In genomic region chr16:96039538-96039937, GRCm38 (mm10) we compare ENCODE assay signal across 32 mouse cellular contexts. TPM values are rescaled to one million over a fixed set of nuclear protein-coding genes. Genes with fewer than 3 reads are reported as not detected.
DNase-seq lines count a peak whose midpoint lies in the region; ATAC-seq and TF ChIP-seq lines count a peak whose summit lies in the region.
"Had no signal": no experiment of that assay in that cellular context is flagged by ENCODE, and none has a peak within 500 bp of the region (broad histone marks: within the 10 kb centered on the region; RNA-seq: fewer than 3 reads in every experiment).

No protein-coding gene starts in this region.

- no peak overlapping the region for H3K9ac ChIP-seq in forebrain, embryonic 13.5 days
- H3K9ac ChIP-seq in forebrain, embryonic 12.5 days, result no peak overlapping the region
- no peak overlapping the region for H3K9ac ChIP-seq in midbrain, postnatal 0 days (replicated peaks; ENCODE audit: low read length, poor library complexity, severe bottlenecking)
- H3K9ac ChIP-seq in midbrain, embryonic 15.5 days, result no peak overlapping the region
- H3K9ac ChIP-seq in forebrain, postnatal 0 days, result no peak overlapping the region
- H3K9ac ChIP-seq: embryonic facial prominence, embryonic 12.5 days; heart, embryonic 13.5 days; hindbrain, embryonic 15.5 days; kidney, embryonic 15.5 days; limb, embryonic 15.5 days; liver, embryonic 14.5 days had no signal

- peak overlapping the region; percentile 6; the same call in 1 of the 2 replicates for H3K27ac ChIP-seq in forebrain, embryonic 13.5 days
- no peak overlapping the region for H3K27ac ChIP-seq in forebrain, embryonic 12.5 days
- H3K27ac ChIP-seq in midbrain, postnatal 0 days (ENCODE audit: low read depth, low read length), result no peak overlapping the region
- H3K27ac ChIP-seq in midbrain, embryonic 15.5 days, result no peak overlapping the region
- peak overlapping the region; percentile 15; the same call in 1 of the 2 replicates for H3K27ac ChIP-seq in forebrain, postnatal 0 days (ENCODE audit: low read depth, low read length)
- H3K27ac ChIP-seq: embryonic facial prominence, embryonic 12.5 days; heart, embryonic 13.5 days; hindbrain, embryonic 15.5 days; kidney, embryonic 15.5 days; limb, embryonic 10.5 days; limb, embryonic 15.5 days; liver, embryonic 14.5 days; macrophage; stomach, postnatal 0 days had no signal

- no peak overlapping the region for H3K4me3 ChIP-seq in forebrain, embryonic 13.5 days
- no peak overlapping the region for H3K4me3 ChIP-seq in forebrain, embryonic 12.5 days (replicated peaks)
- no peak overlapping the region for H3K4me3 ChIP-seq in midbrain, postnatal 0 days (ENCODE audit: low read depth, low read length)
- no peak overlapping the region for H3K4me3 ChIP-seq in midbrain, embryonic 15.5 days
- no peak overlapping the region for H3K4me3 ChIP-seq in forebrain, postnatal 0 days (ENCODE audit: low read depth, low read length)
- H3K4me3 ChIP-seq: embryonic facial prominence, embryonic 12.5 days; heart, embryonic 13.5 days; hindbrain, embryonic 15.5 days; kidney, embryonic 15.5 days; limb, embryonic 10.5 days; limb, embryonic 15.5 days had no signal

- peaks cover 98% of the 10 kb centered on the region for H3K36me3 ChIP-seq in forebrain, embryonic 13.5 days (ENCODE audit: poor library complexity, severe bottlenecking)
- peaks cover 93% of the 10 kb centered on the region for H3K36me3 ChIP-seq in forebrain, embryonic 12.5 days (replicated peaks)
- H3K36me3 ChIP-seq in midbrain, postnatal 0 days (ENCODE audit: insufficient read depth, low read length), result peaks cover 61% of the 10 kb centered on the region
- peaks cover 77% of the 10 kb centered on the region for H3K36me3 ChIP-seq in midbrain, embryonic 15.5 days (replicated peaks)
- peaks cover 89% of the 10 kb centered on the region for H3K36me3 ChIP-seq in forebrain, postnatal 0 days (ENCODE audit: insufficient read depth)

- WGBS in forebrain, embryonic 13.5 days, result 45% methylated on average over 6 of the region's 6 CpGs
- 56% methylated on average over 6 of the region's 6 CpGs for WGBS in forebrain, embryonic 12.5 days
- 45% methylated on average over 6 of the region's 6 CpGs for WGBS in midbrain, postnatal 0 days
- WGBS in midbrain, embryonic 15.5 days, result 45% methylated on average over 6 of the region's 6 CpGs
- 25% methylated on average over 6 of the region's 6 CpGs for WGBS in forebrain, postnatal 0 days

- ATAC-seq in forebrain, embryonic 13.5 days, result no peak
- no peak for ATAC-seq in forebrain, embryonic 12.5 days (ENCODE audit: low FRiP score)
- no peak for ATAC-seq in midbrain, postnatal 0 days (ENCODE audit: low FRiP score)
- ATAC-seq in midbrain, embryonic 15.5 days (replicated peaks), result no peak
- peak; percentile 78 for ATAC-seq in forebrain, postnatal 0 days
- ATAC-seq: activated CD4-positive, CD25-positive, alpha-beta regulatory T cell, adult 4 months had no signal

- H3K4me2 ChIP-seq in forebrain, embryonic 13.5 days, result no peak overlapping the region
- H3K4me2 ChIP-seq in forebrain, embryonic 12.5 days, result no peak overlapping the region
- H3K4me2 ChIP-seq in midbrain, postnatal 0 days (ENCODE audit: low read depth, low read length, poor library complexity, severe bottlenecking), result no peak overlapping the region
- no peak overlapping the region for H3K4me2 ChIP-seq in midbrain, embryonic 15.5 days
- no peak overlapping the region for H3K4me2 ChIP-seq in forebrain, postnatal 0 days (ENCODE audit: low read depth)
- H3K4me2 ChIP-seq: embryonic facial prominence, embryonic 12.5 days; heart, embryonic 13.5 days; hindbrain, embryonic 15.5 days; kidney, embryonic 15.5 days; limb, embryonic 15.5 days had no signal

- TF ChIP-seq CTCF in midbrain, postnatal 0 days (IDR thresholded peaks at IDR 0.05), result no peak
- no peak for TF ChIP-seq CTCF in forebrain, postnatal 0 days (IDR thresholded peaks at IDR 0.05; ENCODE audit: low read depth)

- peak; percentile 13 for DNase-seq in left cerebral cortex, adult 11 months (ENCODE audit: low spot score)
- no peak for DNase-seq in left cerebral cortex, adult 9 months (ENCODE audit: low spot score in 2 of 2)
- peak; percentile 40 for DNase-seq in midbrain, postnatal 0 days (ENCODE audit: low spot score)
- DNase-seq in forebrain, postnatal 0 days, result peak; percentile 36
- no peak for DNase-seq in kidney, postnatal 36 days
- DNase-seq: adrenal gland, adult 2 months; adrenal gland, postnatal 36 days; cerebellum, adult 11 months; cerebellum, adult 9-10 months; embryo, embryonic 11 days; gastrocnemius, postnatal 10 days; heart, postnatal 10 days; kidney, adult 18-20 months; kidney, postnatal 25 days; layer of hippocampus, postnatal 36 days; lung, adult 2 months; lung, postnatal 10 days; thymus, postnatal 4 days had no signal

- H3K9me3 ChIP-seq in forebrain, embryonic 13.5 days (replicated peaks), result no peaks in the 10 kb centered on the region
- no peaks in the 10 kb centered on the region for H3K9me3 ChIP-seq in forebrain, embryonic 12.5 days
- H3K9me3 ChIP-seq in midbrain, postnatal 0 days (ENCODE audit: low read length), result no peaks in the 10 kb centered on the region
- H3K9me3 ChIP-seq in midbrain, embryonic 15.5 days, result no peaks in the 10 kb centered on the region
- H3K9me3 ChIP-seq in forebrain, postnatal 0 days (ENCODE audit: low read length), result no peaks in the 10 kb centered on the region
- H3K9me3 ChIP-seq: embryonic facial prominence, embryonic 12.5 days; heart, embryonic 13.5 days; hindbrain, embryonic 15.5 days; kidney, embryonic 15.5 days; limb, embryonic 10.5 days; limb, embryonic 15.5 days had no signal

- no peaks in the 10 kb centered on the region for H3K27me3 ChIP-seq in forebrain, embryonic 13.5 days
- H3K27me3 ChIP-seq in forebrain, embryonic 12.5 days, result no peaks in the 10 kb centered on the region
- no peaks in the 10 kb centered on the region for H3K27me3 ChIP-seq in midbrain, postnatal 0 days (ENCODE audit: insufficient read depth, low read length)
- no peaks in the 10 kb centered on the region for H3K27me3 ChIP-seq in midbrain, embryonic 15.5 days (replicated peaks)
- H3K27me3 ChIP-seq in forebrain, postnatal 0 days (ENCODE audit: insufficient read depth, low read length), result no peaks in the 10 kb centered on the region
- H3K27me3 ChIP-seq: CH12.LX; embryonic facial prominence, embryonic 12.5 days; heart, embryonic 13.5 days; hindbrain, embryonic 15.5 days; kidney, embryonic 15.5 days; limb, embryonic 15.5 days had no signal

- H3K4me1 ChIP-seq in forebrain, embryonic 13.5 days, result no peaks in the 10 kb centered on the region
- H3K4me1 ChIP-seq in forebrain, embryonic 12.5 days, result no peaks in the 10 kb centered on the region
- no peaks in the 10 kb centered on the region for H3K4me1 ChIP-seq in midbrain, postnatal 0 days (ENCODE audit: insufficient read depth, low read length)
- no peaks in the 10 kb centered on the region for H3K4me1 ChIP-seq in midbrain, embryonic 15.5 days
- H3K4me1 ChIP-seq in forebrain, postnatal 0 days (ENCODE audit: insufficient read depth), result no peaks in the 10 kb centered on the region
- H3K4me1 ChIP-seq: embryonic facial prominence, embryonic 12.5 days; heart, embryonic 13.5 days; hindbrain, embryonic 15.5 days; kidney, embryonic 15.5 days; limb, embryonic 15.5 days had no signal

RNA-seq across cellular contexts. Expression of gene Brwd1, which starts 42.8 kb away (rescaled TPM):
- 206 and 236 TPM in 2 replicates for polyA plus RNA-seq in forebrain, embryonic 13.5 days (2015; fragmentation: Nextera tagmentation; extraction: Ambion mirVana)
- polyA plus RNA-seq in forebrain, embryonic 12.5 days (2016; fragmentation: Nextera tagmentation; extraction: Ambion mirVana), result 212 and 217 TPM in 2 replicates
- total RNA-seq in midbrain, postnatal 0 days (2014; rRNA removed), result 151 and 186 TPM in 2 replicates
- 169 and 173 TPM in 2 replicates for polyA plus RNA-seq in midbrain, postnatal 0 days (2015; fragmentation: Nextera tagmentation; extraction: Ambion mirVana)
- polyA plus RNA-seq in midbrain, embryonic 15.5 days (2015; fragmentation: Nextera tagmentation; extraction: Ambion mirVana), result 278 and 295 TPM in 2 replicates
- total RNA-seq in forebrain, postnatal 0 days (2014; rRNA removed), result 151 and 196 TPM in 2 replicates
- polyA plus RNA-seq in forebrain, postnatal 0 days (2015; fragmentation: Nextera tagmentation; extraction: Ambion mirVana), result 122 and 145 TPM in 2 replicates

RNA-seq across cellular contexts. Expression of gene Psmg1, which starts 48.8 kb away (rescaled TPM):
- 63.0 and 63.5 TPM in 2 replicates for polyA plus RNA-seq in forebrain, embryonic 13.5 days (2015; fragmentation: Nextera tagmentation; extraction: Ambion mirVana)
- polyA plus RNA-seq in forebrain, embryonic 12.5 days (2016; fragmentation: Nextera tagmentation; extraction: Ambion mirVana), result 72.2 and 73.6 TPM in 2 replicates
- total RNA-seq in midbrain, postnatal 0 days (2014; rRNA removed), result 25.4 and 27.3 TPM in 2 replicates
- 50.9 and 53.7 TPM in 2 replicates for polyA plus RNA-seq in midbrain, postnatal 0 days (2015; fragmentation: Nextera tagmentation; extraction: Ambion mirVana)
- 62.0 and 70.2 TPM in 2 replicates for polyA plus RNA-seq in midbrain, embryonic 15.5 days (2015; fragmentation: Nextera tagmentation; extraction: Ambion mirVana)
- total RNA-seq in forebrain, postnatal 0 days (2014; rRNA removed), result 35.2 and 49.2 TPM in 2 replicates
- polyA plus RNA-seq in forebrain, postnatal 0 days (2015; fragmentation: Nextera tagmentation; extraction: Ambion mirVana), result 54.0 and 59.1 TPM in 2 replicates

Comparison
In these comparisons a context has a peak if more than half of its experiments do, and no peak if none do; other contexts are left out.
1. H3K27ac ChIP-seq: peak in forebrain, embryonic 13.5 days (single experiment) and forebrain, postnatal 0 days (single experiment); none in forebrain, embryonic 12.5 days (single experiment), midbrain, postnatal 0 days (single experiment) and midbrain, embryonic 15.5 days (single experiment).
2. DNase-seq: peak in left cerebral cortex, adult 11 months (single experiment), midbrain, postnatal 0 days (single experiment) and forebrain, postnatal 0 days (single experiment); none in left cerebral cortex, adult 9 months (0 of 2) and kidney, postnatal 36 days (0 of 2).